15 mouse cellular contexts compared by ENCODE assay signal in genomic region chr13:93539311-93539710, GRCm38 (mm10). TPM values are rescaled to one million over a fixed set of nuclear protein-coding genes. Genes with fewer than 3 reads are reported as not detected.
DNase-seq lines count a peak whose midpoint lies in the region; TF ChIP-seq lines count a peak whose summit lies in the region.
"Had no signal": no experiment of that assay in that cellular context is flagged by ENCODE, and none has a peak within 500 bp of the region (broad histone marks: within the 10 kb centered on the region; RNA-seq: fewer than 3 reads in every experiment).

No protein-coding gene starts in this region.

- no peak overlapping the region for H3K27ac ChIP-seq in left cerebral cortex, adult 2 months
- H3K27ac ChIP-seq: embryonic facial prominence, embryonic 10.5 days; forebrain, embryonic 13.5 days; hindbrain, embryonic 13.5 days had no signal

- H3K4me3 ChIP-seq in left cerebral cortex, adult 2 months = no peak overlapping the region
- H3K4me3 ChIP-seq: embryonic facial prominence, embryonic 10.5 days; forebrain, embryonic 13.5 days; heart, embryonic 12.5 days; hindbrain, embryonic 13.5 days had no signal

- intact Hi-C loops in left cerebral cortex, postnatal 4 days (cut with DNase I) = no loop called here
- intact Hi-C loops in left cerebral cortex, adult 2 months (cut with DNase I) = no loop called here

- TF ChIP-seq CTCF in left cerebral cortex, adult 2 months (IDR thresholded peaks at IDR 0.05) = no peak

- DNase-seq in adrenal gland, adult 2 months = peak; percentile 23
- DNase-seq in adrenal gland, postnatal 25 days = no peak
- DNase-seq in cerebellum, postnatal 14 days = peak; percentile 42 to 56
- DNase-seq in cerebellum, postnatal 25 days = no peak
- DNase-seq in left cerebral cortex, postnatal 4 days = peak; percentile 5
- no peak for DNase-seq in left cerebral cortex, adult 2 months (ENCODE audit: extremely low spot score in 1 of 2, low spot score in 2 of 2)
- DNase-seq in NIH3T3 (ENCODE audit: low read depth) = peak; percentile 6
- DNase-seq: B cell, adult 2 months; cerebellum, adult 2 months; forebrain, postnatal 0 days; gastrocnemius, postnatal 14 days had no signal

RNA-seq across cellular contexts. Expression of gene Jmy, which starts 39.7 kb away (rescaled TPM):
- total RNA-seq in adrenal gland, adult 2 months (2021) = 10 to 100 TPM; 42.7 to 48.6 TPM
- polyA plus RNA-seq in adrenal gland, adult 2 months (2012; rRNA removed) = 24.9 and 30.3 TPM in 2 replicates
- total RNA-seq in adrenal gland, postnatal 25 days (2021) = 45.0 and 54.6 TPM in 2 replicates
- total RNA-seq in left cerebral cortex, postnatal 4 days (2021) = 10 to 100 TPM; 40.4 to 44.4 TPM
- total RNA-seq in left cerebral cortex, adult 2 months (2021) = 10 to 100 TPM; 37.4 to 41.0 TPM

Comparison
In these comparisons a context has a peak if more than half of its experiments do, and no peak if none do; other contexts are left out.
1. DNase-seq: peak in adrenal gland, adult 2 months (single experiment), cerebellum, postnatal 14 days (2 of 2), left cerebral cortex, postnatal 4 days (single experiment) and NIH3T3 (single experiment); none in adrenal gland, postnatal 25 days (single experiment), cerebellum, postnatal 25 days (0 of 2) and left cerebral cortex, adult 2 months (0 of 2).